Mouse (Mus musculus): ENCODE measurements around the gene Zfp362. TPM values are rescaled to one million over a fixed set of nuclear protein-coding genes. Genes with fewer than 3 reads are reported as not detected.

Gene Zfp362
- polyA plus RNA-seq, 1 experiment from 2014 or later = 44.7 TPM

DNA sequence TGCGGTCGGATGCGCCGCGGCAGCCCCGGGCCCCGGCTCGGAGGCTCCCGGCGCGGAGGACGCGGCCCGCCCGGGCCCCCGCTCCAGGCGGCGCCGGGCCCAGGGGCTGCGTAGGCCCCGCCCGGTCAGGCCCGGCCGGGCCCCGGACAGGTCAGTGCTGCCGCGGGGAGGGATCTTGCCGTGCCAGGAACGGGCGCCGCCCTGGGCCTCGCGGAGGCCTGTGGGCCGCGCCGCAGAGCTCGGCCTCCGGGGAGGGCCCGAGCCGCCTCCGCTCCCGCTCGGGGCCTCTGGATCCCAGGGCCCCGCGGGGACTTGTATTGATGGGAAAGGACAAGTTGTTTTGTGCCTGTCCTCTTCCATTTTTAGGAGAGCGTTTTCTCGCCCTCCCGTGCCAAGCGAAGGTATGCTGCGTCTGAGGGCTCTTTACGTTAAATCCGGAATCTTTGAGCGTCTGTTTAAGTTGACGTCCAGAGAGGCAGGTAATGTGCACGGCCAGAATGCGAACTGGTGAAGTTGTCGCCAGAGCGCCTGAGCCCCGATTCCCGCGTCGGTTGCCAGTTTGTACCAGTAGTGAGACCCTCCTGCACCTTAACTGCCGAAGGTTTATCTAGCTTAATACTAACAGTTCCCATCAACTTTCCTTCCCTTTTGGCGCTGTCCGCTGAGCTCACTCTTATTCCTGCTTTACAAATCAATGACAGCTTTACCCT, 78.0 kb downstream of the Zfp362 start:
- H3K4me1 ChIP-seq (ENCODE audit: control insufficient read depth, insufficient read depth, low read length) = peaks cover 29% of the 10 kb centered on the region

GRCm38 (mm10) chr4:128727019-128727720, 78.7 kb downstream of the Zfp362 start:
- 3% methylated on average over 38 of the region's 68 CpGs for WGBS
- no peaks in the 10 kb centered on the region for H3K9me3 ChIP-seq (ENCODE audit: control insufficient read depth, low read length)
- ATAC-seq (ENCODE audit: insufficient number of reproducible peaks, low FRiP score, low TSS enrichment, low read depth) (peak; percentile 88), DNase-seq (ENCODE audit: low spot score) (peak; percentile 83)
- H3K4me1 ChIP-seq (ENCODE audit: control insufficient read depth, insufficient read depth, low read length) = peaks cover 29% of the 10 kb centered on the region
- H3K4me2 ChIP-seq (ENCODE audit: low read depth, severe bottlenecking) = peak overlapping the region; percentile 93
- peak overlapping the region; percentile 96 for H3K27ac ChIP-seq (replicated peaks; ENCODE audit: low read depth, low read length)
- H3K9ac ChIP-seq (ENCODE audit: low read length) = peak overlapping the region; percentile 99
- H3K27me3 ChIP-seq (ENCODE audit: control insufficient read depth, insufficient read depth, low read length) = peaks cover 7% of the 10 kb centered on the region; the same call in 1 of the 2 replicates
- H3K36me3 ChIP-seq (ENCODE audit: control insufficient read depth, insufficient read depth, low read length) = peaks cover 2% of the 10 kb centered on the region; the same call in 1 of the 2 replicates
- H3K4me3 ChIP-seq (ENCODE audit: low read depth, low read length) = peak overlapping the region; percentile 93

More for the DNA sequence above, 78.0 kb downstream of the Zfp362 start:
- Histone ChIP-seq H3K4me2 (ENCODE audit: low read depth, severe bottlenecking) (peak overlapping the region; percentile 93), H3K27ac (replicated peaks; ENCODE audit: low read depth, low read length) (peak overlapping the region; percentile 96), H3K9ac (ENCODE audit: low read length) (peak overlapping the region; percentile 99), H3K9me3 (ENCODE audit: control insufficient read depth, low read length) (no peaks in the 10 kb centered on the region), H3K4me3 (ENCODE audit: low read depth, low read length) (peak overlapping the region; percentile 93), H3K36me3 (ENCODE audit: control insufficient read depth, insufficient read depth, low read length) (peaks cover 2% of the 10 kb centered on the region; the same call in 1 of the 2 replicates), H3K27me3 (ENCODE audit: control insufficient read depth, insufficient read depth, low read length) (peaks cover 5% of the 10 kb centered on the region; the same call in 1 of the 2 replicates)
- peak; percentile 59 for DNase-seq (ENCODE audit: low spot score)
- under 1% methylated on average over 58 of the region's 65 CpGs for WGBS
- peak; percentile 63 for ATAC-seq (ENCODE audit: insufficient number of reproducible peaks, low FRiP score, low TSS enrichment, low read depth)

DNA sequence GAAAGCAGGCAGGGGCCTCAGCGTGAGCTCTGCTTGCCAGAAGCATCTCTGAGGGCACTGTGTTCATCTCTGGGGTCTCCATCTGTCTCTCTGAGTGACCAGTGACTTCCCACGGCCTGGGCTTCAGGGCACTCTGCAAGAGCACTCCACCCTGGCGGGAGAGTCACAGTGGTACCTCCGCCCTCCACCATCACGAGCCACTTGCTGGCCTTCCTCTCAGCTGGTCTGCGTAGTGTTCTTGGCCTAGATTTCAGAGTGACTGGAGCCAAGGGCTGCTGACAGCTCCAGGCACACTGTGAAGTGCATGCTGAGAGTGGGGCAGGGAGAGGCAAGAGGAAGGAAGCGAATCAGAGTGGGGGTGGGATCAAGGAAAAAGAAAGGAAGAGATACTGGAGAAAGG, 81.8 kb downstream of the Zfp362 start:
- H3K4me3 ChIP-seq (ENCODE audit: low read depth, low read length) = no peak overlapping the region
- H3K4me1 ChIP-seq (ENCODE audit: control insufficient read depth, insufficient read depth, low read length) = peaks cover 30% of the 10 kb centered on the region
- no peak for ATAC-seq (ENCODE audit: insufficient number of reproducible peaks, low FRiP score, low TSS enrichment, low read depth)
- H3K27me3 ChIP-seq (ENCODE audit: control insufficient read depth, insufficient read depth, low read length) = peaks cover 7% of the 10 kb centered on the region; the same call in 1 of the 2 replicates
- WGBS = 72% methylated on average over 7 of the region's 7 CpGs
- H3K4me2 ChIP-seq (ENCODE audit: low read depth, severe bottlenecking) = no peak overlapping the region
- no peak overlapping the region for H3K27ac ChIP-seq (replicated peaks; ENCODE audit: low read depth, low read length)
- H3K36me3 ChIP-seq (ENCODE audit: control insufficient read depth, insufficient read depth, low read length) = no peaks in the 10 kb centered on the region
- no peaks in the 10 kb centered on the region for H3K9me3 ChIP-seq (ENCODE audit: control insufficient read depth, low read length)
- no peak for DNase-seq (ENCODE audit: low spot score)
- no peak overlapping the region for H3K9ac ChIP-seq (ENCODE audit: low read length)

DNA sequence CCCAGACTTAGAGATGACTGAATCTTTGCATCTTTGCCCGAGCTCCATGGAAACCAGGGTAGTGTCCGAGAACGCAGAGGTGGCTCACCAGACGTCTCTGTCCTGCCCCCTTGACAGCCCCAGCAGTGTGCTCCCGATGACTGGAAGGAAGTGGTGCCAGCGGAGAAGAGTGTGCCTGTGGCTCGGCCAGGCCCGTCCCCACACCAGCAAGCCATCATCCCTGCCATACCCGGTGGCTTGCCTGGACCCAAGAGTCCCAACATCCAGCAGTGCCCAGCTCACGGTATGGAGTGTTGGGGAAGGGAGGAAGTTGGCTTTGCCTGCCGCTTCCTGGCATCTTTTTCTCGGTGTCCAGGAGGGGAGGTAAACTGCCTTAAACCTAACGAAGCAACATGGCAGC, 82.4 kb downstream of the Zfp362 start:
- 90% methylated on average over 13 of the region's 13 CpGs for WGBS
- Histone ChIP-seq H3K9me3 (ENCODE audit: control insufficient read depth, low read length) (no peaks in the 10 kb centered on the region), H3K27ac (replicated peaks; ENCODE audit: low read depth, low read length) (no peak overlapping the region), H3K36me3 (ENCODE audit: control insufficient read depth, insufficient read depth, low read length) (no peaks in the 10 kb centered on the region), H3K4me3 (ENCODE audit: low read depth, low read length) (no peak overlapping the region), H3K9ac (ENCODE audit: low read length) (no peak overlapping the region), H3K4me1 (ENCODE audit: control insufficient read depth, insufficient read depth, low read length) (peaks cover 24% of the 10 kb centered on the region), H3K4me2 (ENCODE audit: low read depth, severe bottlenecking) (no peak overlapping the region), H3K27me3 (ENCODE audit: control insufficient read depth, insufficient read depth, low read length) (peaks cover 7% of the 10 kb centered on the region; the same call in 1 of the 2 replicates)
- ATAC-seq (ENCODE audit: insufficient number of reproducible peaks, low FRiP score, low TSS enrichment, low read depth) = no peak
- DNase-seq (ENCODE audit: low spot score) = no peak

Other genes with a start within 250 kb of the Zfp362 start
- gene Zscan20, start 195.9 kb downstream of the Zfp362 start, polyA plus RNA-seq (2014; fragmentation: Nextera tagmentation; extraction: Ambion mirVana) = 4.5 and 8.7 TPM in 2 replicates
- gene Tlr12, start 187.4 kb downstream of the Zfp362 start, polyA plus RNA-seq (2014; fragmentation: Nextera tagmentation; extraction: Ambion mirVana) = 0.21 and 0.29 TPM in 2 replicates
- 63.2 and 70.6 TPM in 2 replicates for gene Phc2, start 151.3 kb downstream of the Zfp362 start, polyA plus RNA-seq (2014; fragmentation: Nextera tagmentation; extraction: Ambion mirVana)
- gene A3galt2, start 50.7 kb downstream of the Zfp362 start, polyA plus RNA-seq (2014; fragmentation: Nextera tagmentation; extraction: Ambion mirVana) = 0.06 and 0.28 TPM in 2 replicates
- gene Trim62, start 77.5 kb upstream of the Zfp362 start, polyA plus RNA-seq (2014; fragmentation: Nextera tagmentation; extraction: Ambion mirVana) = 10.3 and 11.7 TPM in 2 replicates
- 14.9 and 15.4 TPM in 2 replicates for gene Azin2, start 156.4 kb upstream of the Zfp362 start, polyA plus RNA-seq (2014; fragmentation: Nextera tagmentation; extraction: Ambion mirVana)
- gene Ak2, start 185.9 kb upstream of the Zfp362 start, polyA plus RNA-seq (2014; fragmentation: Nextera tagmentation; extraction: Ambion mirVana) = 176 and 182 TPM in 2 replicates

Measured in limb, embryonic 11.5 days (tissue).